In genomic region chr6:39381125-39381880, GRCm38 (mm10) we compare ENCODE assay signal across 8 mouse cellular contexts. TPM values are rescaled to one million over a fixed set of nuclear protein-coding genes. Genes with fewer than 3 reads are reported as not detected.
DNase-seq lines count a peak whose midpoint lies in the region; ATAC-seq lines count a peak whose summit lies in the region.

TSS of gene Rab19 (plus strand) at chr6:39381175.

- 4% methylated on average over 20 of the region's 20 CpGs for WGBS in embryonic facial prominence, embryonic 11.5 days
- 6% methylated on average over 20 of the region's 20 CpGs for WGBS in hindbrain, embryonic 11.5 days
- WGBS in limb, embryonic 12.5 days: 9% methylated on average over 20 of the region's 20 CpGs
- WGBS in midbrain, embryonic 16.5 days: 9% methylated on average over 20 of the region's 20 CpGs

- no peaks in the 10 kb centered on the region for H3K27me3 ChIP-seq in embryonic facial prominence, embryonic 11.5 days (ENCODE audit: control insufficient read depth, insufficient read depth, low read length)
- no peaks in the 10 kb centered on the region for H3K27me3 ChIP-seq in hindbrain, embryonic 11.5 days (ENCODE audit: control insufficient read depth, insufficient read depth, low read length)
- H3K27me3 ChIP-seq in limb, embryonic 12.5 days: peaks cover 14% of the 10 kb centered on the region
- 0 out of 2 replicates have a peak, but pooled peaks cover 6% of the 10 kb centered on the region for H3K27me3 ChIP-seq in midbrain, embryonic 16.5 days (ENCODE audit: control insufficient read depth, insufficient read depth, low read depth, low read length)

- peak; percentile 50 to 83 for DNase-seq in adrenal gland, adult (ENCODE audit: inconsistent age in 2 of 2, low spot score in 1 of 2)
- DNase-seq in embryonic facial prominence, embryonic 11.5 days (ENCODE audit: low spot score): peak; percentile 43
- peak; percentile 25 for DNase-seq in hindbrain, embryonic 11.5 days (ENCODE audit: low spot score)
- DNase-seq in thymus, postnatal 14 days: peak; percentile 49
- DNase-seq in cerebellum, postnatal 10 days: no peak

- H3K4me1 ChIP-seq in embryonic facial prominence, embryonic 11.5 days (ENCODE audit: control insufficient read depth, insufficient read depth, low read length): no peaks in the 10 kb centered on the region; the same call in 1 of the 2 replicates
- no peaks in the 10 kb centered on the region for H3K4me1 ChIP-seq in hindbrain, embryonic 11.5 days (replicated peaks; ENCODE audit: control insufficient read depth, insufficient read depth, low read length)
- peaks cover 11% of the 10 kb centered on the region for H3K4me1 ChIP-seq in limb, embryonic 12.5 days (replicated peaks)
- H3K4me1 ChIP-seq in midbrain, embryonic 16.5 days (ENCODE audit: control insufficient read depth, insufficient read depth, low read length): peaks cover 6% of the 10 kb centered on the region

- no peak for ATAC-seq in embryonic facial prominence, embryonic 11.5 days (replicated peaks; ENCODE audit: insufficient number of reproducible peaks, low FRiP score, low TSS enrichment, low read depth)
- ATAC-seq in hindbrain, embryonic 11.5 days (ENCODE audit: low FRiP score): no peak
- ATAC-seq in limb, embryonic 12.5 days (ENCODE audit: insufficient number of reproducible peaks, insufficient read depth, low FRiP score, low TSS enrichment, low read depth): no peak
- ATAC-seq in midbrain, embryonic 16.5 days: no peak
- ATAC-seq in cerebellum, adult (ENCODE audit: insufficient number of reproducible peaks, low FRiP score, low TSS enrichment): no peak

- peak within 1 kb of the TSS; percentile 44 for H3K4me2 ChIP-seq in embryonic facial prominence, embryonic 11.5 days (ENCODE audit: low read depth, low read length)
- peak within 1 kb of the TSS; percentile 27 for H3K4me2 ChIP-seq in hindbrain, embryonic 11.5 days (replicated peaks; ENCODE audit: low read depth, low read length)
- peak within 1 kb of the TSS; percentile 63 for H3K4me2 ChIP-seq in limb, embryonic 12.5 days
- peak within 1 kb of the TSS; percentile 46 for H3K4me2 ChIP-seq in midbrain, embryonic 16.5 days (ENCODE audit: low read length)

- no peaks in the 10 kb centered on the region for H3K9me3 ChIP-seq in embryonic facial prominence, embryonic 11.5 days (replicated peaks; ENCODE audit: control insufficient read depth, low read length)
- no peaks in the 10 kb centered on the region for H3K9me3 ChIP-seq in hindbrain, embryonic 11.5 days (ENCODE audit: control insufficient read depth, low read length)
- no peaks in the 10 kb centered on the region for H3K9me3 ChIP-seq in limb, embryonic 12.5 days
- no peaks in the 10 kb centered on the region for H3K9me3 ChIP-seq in midbrain, embryonic 16.5 days (replicated peaks; ENCODE audit: control insufficient read depth, low read length, poor library complexity, severe bottlenecking)

- H3K4me3 ChIP-seq in embryonic facial prominence, embryonic 11.5 days (ENCODE audit: low read depth, low read length): peak within 1 kb of the TSS; percentile 25
- 0 out of 2 replicates have a peak within 1 kb of the TSS, but pooled peaks have one; percentile 1 for H3K4me3 ChIP-seq in hindbrain, embryonic 11.5 days (ENCODE audit: low read depth, low read length)
- peak within 1 kb of the TSS; percentile 33 for H3K4me3 ChIP-seq in limb, embryonic 12.5 days (replicated peaks)
- peak within 1 kb of the TSS; percentile 5; the same call in 1 of the 2 replicates for H3K4me3 ChIP-seq in midbrain, embryonic 16.5 days (ENCODE audit: low read depth, low read length)

- H3K27ac ChIP-seq in embryonic facial prominence, embryonic 11.5 days (replicated peaks; ENCODE audit: low read depth, low read length): no peak within 1 kb of the TSS
- no peak within 1 kb of the TSS for H3K27ac ChIP-seq in hindbrain, embryonic 11.5 days (ENCODE audit: low read depth, low read length)
- H3K27ac ChIP-seq in limb, embryonic 12.5 days: no peak within 1 kb of the TSS
- H3K27ac ChIP-seq in midbrain, embryonic 16.5 days (ENCODE audit: low read length): no peak within 1 kb of the TSS

- H3K36me3 ChIP-seq in embryonic facial prominence, embryonic 11.5 days (replicated peaks; ENCODE audit: control insufficient read depth, insufficient read depth, low read depth, low read length): no peaks in the 10 kb centered on the region
- H3K36me3 ChIP-seq in hindbrain, embryonic 11.5 days (ENCODE audit: control insufficient read depth, insufficient read depth, low read length): no peaks in the 10 kb centered on the region
- no peaks in the 10 kb centered on the region for H3K36me3 ChIP-seq in limb, embryonic 12.5 days
- H3K36me3 ChIP-seq in midbrain, embryonic 16.5 days (ENCODE audit: control insufficient read depth, insufficient read depth, low read length): no peaks in the 10 kb centered on the region

- H3K9ac ChIP-seq in embryonic facial prominence, embryonic 11.5 days (replicated peaks; ENCODE audit: low read length): peak within 1 kb of the TSS; percentile 46; the same call in 1 of the 2 replicates
- no peak within 1 kb of the TSS for H3K9ac ChIP-seq in hindbrain, embryonic 11.5 days (ENCODE audit: low read depth, low read length)
- H3K9ac ChIP-seq in limb, embryonic 12.5 days (replicated peaks): peak within 1 kb of the TSS; percentile 42; the same call in 1 of the 2 replicates
- H3K9ac ChIP-seq in midbrain, embryonic 16.5 days (ENCODE audit: low read depth, low read length): no peak within 1 kb of the TSS

RNA-seq across cellular contexts. Expression of gene Rab19, which starts in this region (rescaled TPM):
- polyA plus RNA-seq in embryonic facial prominence, embryonic 11.5 days (2014; fragmentation: Nextera tagmentation; extraction: Ambion mirVana): 0.78 and 1.1 TPM in 2 replicates
- 0.39 and 0.74 TPM in 2 replicates for polyA plus RNA-seq in hindbrain, embryonic 11.5 days (2014; fragmentation: Nextera tagmentation; extraction: Ambion mirVana)
- polyA plus RNA-seq in limb, embryonic 12.5 days (2016; fragmentation: Nextera tagmentation; extraction: Ambion mirVana): 0.74 and 0.81 TPM in 2 replicates
- 0.35 TPM in 1 of 2 replicates, not detected in the other for polyA plus RNA-seq in midbrain, embryonic 16.5 days (2015; fragmentation: Nextera tagmentation; extraction: Ambion mirVana)

Comparison
In these comparisons a context has a peak if more than half of its experiments do, and no peak if none do; other contexts are left out.
1. Peak in DNase-seq, H3K4me3 ChIP-seq and H3K4me2 ChIP-seq in hindbrain, embryonic 11.5 days; RNA of the gene not detected or under 1 TPM.
2. DNase-seq: peak in adrenal gland, adult (2 of 2), embryonic facial prominence, embryonic 11.5 days (single experiment) and thymus, postnatal 14 days (single experiment); none in cerebellum, postnatal 10 days (0 of 2).
3. H3K9ac ChIP-seq: peak in embryonic facial prominence, embryonic 11.5 days (single experiment) and limb, embryonic 12.5 days (single experiment); none in hindbrain, embryonic 11.5 days (single experiment) and midbrain, embryonic 16.5 days (single experiment).
4. Peak in every context shown above with its lines, with median percentiles within 50 percentile points of each other: H3K4me2 ChIP-seq and H3K4me3 ChIP-seq.